Mouse (Mus musculus): ENCODE measurements around the gene Rab4a. TPM values are rescaled to one million over a fixed set of nuclear protein-coding genes. Genes with fewer than 3 reads are reported as not detected.

Gene Rab4a
- polyA plus RNA-seq, 1 experiment from 2014 or later: 79.1 TPM

DNA sequence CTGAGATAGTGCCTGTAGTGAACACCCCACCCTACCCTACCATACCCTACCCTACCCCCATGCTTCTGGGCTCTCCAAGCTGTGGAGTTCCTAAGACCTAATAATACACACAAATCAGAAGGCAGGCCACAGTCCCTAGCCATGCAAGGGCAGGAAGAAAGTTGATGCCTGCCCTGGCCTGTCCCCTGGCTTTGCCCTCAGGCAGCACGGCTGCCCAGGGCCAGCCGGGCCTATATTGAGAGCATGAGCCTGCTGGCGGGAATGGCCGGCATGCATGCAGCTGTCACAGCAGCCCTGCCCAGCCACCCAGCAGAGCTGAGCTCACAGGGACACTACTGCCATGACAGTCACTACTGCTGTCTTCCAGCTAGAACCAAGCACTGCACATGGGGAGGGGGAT, 77.3 kb downstream of the Rab4a start:
- no peak overlapping the region for H3K27ac ChIP-seq
- WGBS: 67% methylated on average over 4 of the region's 4 CpGs

More for the DNA sequence above, 77.3 kb downstream of the Rab4a start:
- H3K27me3 ChIP-seq (ENCODE audit: control insufficient read depth, insufficient read depth, low read length): no peaks in the 10 kb centered on the region
- H3K9me3 ChIP-seq (ENCODE audit: control insufficient read depth, low read length): no peaks in the 10 kb centered on the region
- H3K4me3 ChIP-seq (replicated peaks; ENCODE audit: low read length): no peak overlapping the region
- H3K4me2 ChIP-seq (replicated peaks): no peak overlapping the region
- H3K36me3 ChIP-seq (replicated peaks; ENCODE audit: control insufficient read depth, insufficient read depth): no peaks in the 10 kb centered on the region
- DNase-seq (ENCODE audit: low spot score): no peak
- peaks cover 14% of the 10 kb centered on the region for H3K4me1 ChIP-seq (replicated peaks; ENCODE audit: control insufficient read depth, insufficient read depth, low read length)
- H3K9ac ChIP-seq: no peak overlapping the region
- no peak for ATAC-seq (ENCODE audit: low FRiP score)

Other genes starting within 250 kb of the Rab4a start
- gene Rhou, start 152.1 kb upstream of the Rab4a start, polyA plus RNA-seq (2014; fragmentation: Nextera tagmentation; extraction: Ambion mirVana): 14.3 and 14.9 TPM in 2 replicates
- 5.0 TPM in 2 replicates for gene Ccsap, start 54.2 kb downstream of the Rab4a start, polyA plus RNA-seq (2014; fragmentation: Nextera tagmentation; extraction: Ambion mirVana)
- gene Acta1, start 88.8 kb downstream of the Rab4a start, polyA plus RNA-seq (2014; fragmentation: Nextera tagmentation; extraction: Ambion mirVana): 5.3 and 6.6 TPM in 2 replicates
- 26.5 and 26.8 TPM in 2 replicates for gene Nup133, start 143.3 kb downstream of the Rab4a start, polyA plus RNA-seq (2014; fragmentation: Nextera tagmentation; extraction: Ambion mirVana)
- gene Abcb10, start 177.1 kb downstream of the Rab4a start, polyA plus RNA-seq (2014; fragmentation: Nextera tagmentation; extraction: Ambion mirVana): 19.7 and 21.5 TPM in 2 replicates
- gene Taf5l, start 215.4 kb downstream of the Rab4a start, polyA plus RNA-seq (2014; fragmentation: Nextera tagmentation; extraction: Ambion mirVana): 24.2 and 25.7 TPM in 2 replicates
- 4.9 and 5.5 TPM in 2 replicates for gene Urb2, start 215.5 kb downstream of the Rab4a start, polyA plus RNA-seq (2014; fragmentation: Nextera tagmentation; extraction: Ambion mirVana)